Mouse (Mus musculus): ENCODE measurements at regions not wholly inside any gene's neighbourhood (a gene's known extent, or its start where the extent isn't known, plus 50 kb on each side); places are given as distances from the start of the nearest gene placed in this dataset.

DNA sequence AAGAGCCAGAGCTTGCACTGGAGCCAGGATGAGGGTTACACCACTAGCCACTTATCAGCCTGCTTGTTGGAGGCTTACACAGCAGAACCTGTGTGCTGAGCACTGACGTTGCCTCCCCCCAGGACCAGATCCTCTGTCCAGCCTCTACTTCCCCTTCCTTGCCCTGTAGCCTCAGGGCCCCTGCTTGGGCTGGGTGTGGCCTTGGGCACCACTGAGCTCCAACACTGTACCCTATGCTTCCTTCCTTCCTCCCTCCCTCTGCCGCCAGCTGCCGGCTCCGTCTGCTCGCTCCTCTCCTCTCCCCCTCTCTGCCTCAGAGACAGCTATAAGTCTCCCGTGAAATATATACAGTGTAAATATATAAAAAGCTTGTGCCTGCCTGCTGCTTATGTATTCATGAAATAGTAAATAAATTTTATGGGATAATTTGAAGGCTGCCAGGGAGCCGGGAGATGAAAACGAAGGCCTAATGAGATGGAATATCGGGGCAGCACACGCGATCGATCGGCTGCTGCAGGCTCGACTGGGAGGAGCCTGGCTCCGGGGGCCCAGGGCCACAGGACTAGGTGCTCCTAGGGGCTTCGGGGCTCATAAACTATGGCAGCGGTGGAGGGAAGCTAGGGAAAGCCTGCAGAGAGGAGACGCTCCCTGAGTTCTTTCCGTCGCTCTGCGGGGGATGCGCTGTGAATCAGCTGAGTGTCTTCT is 135.6 kb downstream of the Rbm19 start:
- H3K36me3 ChIP-seq (replicated peaks), result no peaks in the 10 kb centered on the region
- peaks cover 3% of the 10 kb centered on the region for H3K4me1 ChIP-seq (ENCODE audit: insufficient read depth, low read depth, low read length)
- no peak for TF ChIP-seq CTCF (IDR thresholded peaks at IDR 0.05; ENCODE audit: low read depth, low read length)
- no peak for TF ChIP-seq POLR2AphosphoS5 (IDR thresholded peaks at IDR 0.05; ENCODE audit: insufficient replicate concordance, low read depth, low read length)
- no peak for TF ChIP-seq GATA1 (IDR thresholded peaks at IDR 0.05; ENCODE audit: borderline replicate concordance, low read length)
- TF ChIP-seq GATA2 (IDR thresholded peaks at IDR 0.05; ENCODE audit: borderline replicate concordance, low read depth, low read length), result no peak
- TF ChIP-seq TAL1 (conservative IDR thresholded peaks at IDR 0.05; ENCODE audit: low read depth, low read length), result no peak
- DNase-seq (ENCODE audit: low spot score) (no peak), ATAC-seq (ENCODE audit: extremely low read depth, insufficient number of reproducible peaks, low FRiP score, poor library complexity, severe bottlenecking) (no peak)
- H3K4me3 ChIP-seq (ENCODE audit: low read depth, low read length), result no peak overlapping the region
- no peaks in the 10 kb centered on the region for H3K9me3 ChIP-seq (replicated peaks)
- peaks cover 12% of the 10 kb centered on the region for H3K27me3 ChIP-seq (ENCODE audit: insufficient read depth, low read length)

DNA sequence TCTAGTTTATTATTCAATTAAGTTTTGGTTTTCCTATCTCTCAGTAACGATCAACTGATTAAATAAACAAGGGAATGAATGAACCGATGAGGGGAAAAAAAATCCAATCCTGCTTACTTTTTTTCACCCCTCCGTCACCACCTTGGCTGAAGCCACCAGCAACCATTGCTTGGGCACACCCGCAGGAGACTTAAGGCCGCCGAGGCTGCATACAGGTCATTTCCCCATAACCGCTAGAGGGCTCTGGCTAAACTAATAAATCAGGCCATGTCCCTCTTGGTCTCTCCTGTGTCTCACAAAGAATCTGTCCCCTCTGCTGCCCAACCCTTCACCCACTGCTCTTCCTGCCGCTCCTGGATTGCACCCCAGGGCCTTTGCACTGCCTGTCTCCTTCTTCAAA is 136.3 kb downstream of the Rbm19 start:
- ATAC-seq (ENCODE audit: extremely low read depth, insufficient number of reproducible peaks, low FRiP score, poor library complexity, severe bottlenecking), result no peak
- no peak for TF ChIP-seq GATA1 (IDR thresholded peaks at IDR 0.05; ENCODE audit: borderline replicate concordance, low read length)
- TF ChIP-seq TAL1 (conservative IDR thresholded peaks at IDR 0.05; ENCODE audit: low read depth, low read length), result no peak
- TF ChIP-seq CTCF (IDR thresholded peaks at IDR 0.05; ENCODE audit: low read depth, low read length), result no peak

DNA sequence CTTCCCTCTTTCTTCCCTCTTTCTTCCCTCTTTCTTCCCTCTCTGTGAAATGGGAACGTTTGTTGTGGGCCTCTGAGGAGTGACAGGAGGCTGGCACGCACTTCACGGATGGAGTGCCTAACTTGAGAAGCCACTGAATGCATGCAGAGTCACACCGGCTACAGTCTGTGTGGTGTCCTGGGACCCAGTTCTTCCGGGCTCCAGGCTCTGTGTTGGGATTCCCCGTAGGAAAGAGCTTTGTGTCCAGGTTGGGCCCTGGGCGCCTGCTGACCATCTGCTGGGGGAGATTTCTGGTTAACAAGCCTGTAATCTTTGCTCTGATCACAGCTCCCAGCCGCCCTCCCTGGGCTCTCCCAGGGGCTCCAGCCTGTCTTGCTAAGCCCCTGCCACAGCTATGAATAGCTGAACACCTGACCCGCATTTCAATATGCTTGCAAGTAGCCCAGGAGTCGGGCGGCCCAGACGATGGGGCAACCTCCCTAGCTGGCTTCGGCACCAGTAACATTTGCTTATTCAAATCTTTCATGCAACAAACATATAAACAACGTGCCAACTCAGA is 146.5 kb downstream of the Rbm19 start:
- Histone ChIP-seq H3K9me3 (replicated peaks) (no peaks in the 10 kb centered on the region), H3K4me1 (ENCODE audit: insufficient read depth, low read depth, low read length) (peaks cover 30% of the 10 kb centered on the region), H3K27me3 (ENCODE audit: insufficient read depth, low read length) (no peaks in the 10 kb centered on the region), H3K4me3 (ENCODE audit: low read depth, low read length) (no peak overlapping the region), H3K36me3 (replicated peaks) (no peaks in the 10 kb centered on the region)
- ATAC-seq (ENCODE audit: extremely low read depth, insufficient number of reproducible peaks, low FRiP score, poor library complexity, severe bottlenecking) (no peak), DNase-seq (ENCODE audit: low spot score) (no peak)
- TF ChIP-seq GATA2 (IDR thresholded peaks at IDR 0.05; ENCODE audit: borderline replicate concordance, low read depth, low read length), result no peak
- TF ChIP-seq TAL1 (conservative IDR thresholded peaks at IDR 0.05; ENCODE audit: low read depth, low read length), result no peak
- no peak for TF ChIP-seq CTCF (IDR thresholded peaks at IDR 0.05; ENCODE audit: low read depth, low read length)
- no peak for TF ChIP-seq GATA1 (IDR thresholded peaks at IDR 0.05; ENCODE audit: borderline replicate concordance, low read length)
- no peak for TF ChIP-seq POLR2AphosphoS5 (IDR thresholded peaks at IDR 0.05; ENCODE audit: insufficient replicate concordance, low read depth, low read length)

More for the DNA sequence above, 136.3 kb downstream of the Rbm19 start:
- no peaks in the 10 kb centered on the region for H3K9me3 ChIP-seq (replicated peaks)
- no peak overlapping the region for H3K4me3 ChIP-seq (ENCODE audit: low read depth, low read length)
- H3K36me3 ChIP-seq (replicated peaks), result no peaks in the 10 kb centered on the region
- peaks cover 3% of the 10 kb centered on the region for H3K4me1 ChIP-seq (ENCODE audit: insufficient read depth, low read depth, low read length)
- DNase-seq (ENCODE audit: low spot score), result no peak
- H3K27me3 ChIP-seq (ENCODE audit: insufficient read depth, low read length), result peaks cover 8% of the 10 kb centered on the region

DNA sequence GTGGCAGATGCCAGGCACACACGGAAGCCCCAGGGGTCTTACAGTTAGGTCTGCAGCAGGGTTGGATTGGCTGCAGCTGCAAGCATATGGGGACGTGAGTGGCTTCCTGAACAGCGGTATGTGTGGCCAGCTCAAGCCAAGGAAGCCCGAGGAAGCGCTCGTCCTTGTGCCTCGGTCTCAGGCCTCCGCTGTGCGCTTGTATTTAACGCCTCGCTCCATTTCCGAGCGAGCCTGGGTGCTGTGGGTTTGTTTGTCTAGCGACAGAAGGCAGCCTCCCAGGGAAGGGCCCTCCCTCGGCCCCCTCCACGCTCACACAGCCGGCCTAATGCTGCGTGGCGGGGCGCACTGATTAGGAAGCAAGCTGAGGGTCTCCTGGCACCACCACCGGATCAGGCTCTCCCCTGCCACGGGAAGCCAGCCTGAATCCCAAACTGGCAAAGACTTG is 153.2 kb downstream of the Rbm19 start:
- DNase-seq (ENCODE audit: low spot score), result no peak
- Histone ChIP-seq H3K36me3 (replicated peaks) (no peaks in the 10 kb centered on the region), H3K4me1 (ENCODE audit: insufficient read depth, low read depth, low read length) (peaks cover 28% of the 10 kb centered on the region), H3K27me3 (ENCODE audit: insufficient read depth, low read length) (peaks cover 11% of the 10 kb centered on the region), H3K9me3 (replicated peaks) (no peaks in the 10 kb centered on the region), H3K4me3 (ENCODE audit: low read depth, low read length) (no peak overlapping the region)
- ATAC-seq (ENCODE audit: extremely low read depth, insufficient number of reproducible peaks, low FRiP score, poor library complexity, severe bottlenecking), result no peak
- TF ChIP-seq POLR2AphosphoS5 (IDR thresholded peaks at IDR 0.05; ENCODE audit: insufficient replicate concordance, low read depth, low read length), result no peak
- TF ChIP-seq GATA2 (IDR thresholded peaks at IDR 0.05; ENCODE audit: borderline replicate concordance, low read depth, low read length), result no peak
- no peak for TF ChIP-seq CTCF (IDR thresholded peaks at IDR 0.05; ENCODE audit: low read depth, low read length)
- no peak for TF ChIP-seq TAL1 (conservative IDR thresholded peaks at IDR 0.05; ENCODE audit: low read depth, low read length)
- no peak for TF ChIP-seq GATA1 (IDR thresholded peaks at IDR 0.05; ENCODE audit: borderline replicate concordance, low read length)

DNA sequence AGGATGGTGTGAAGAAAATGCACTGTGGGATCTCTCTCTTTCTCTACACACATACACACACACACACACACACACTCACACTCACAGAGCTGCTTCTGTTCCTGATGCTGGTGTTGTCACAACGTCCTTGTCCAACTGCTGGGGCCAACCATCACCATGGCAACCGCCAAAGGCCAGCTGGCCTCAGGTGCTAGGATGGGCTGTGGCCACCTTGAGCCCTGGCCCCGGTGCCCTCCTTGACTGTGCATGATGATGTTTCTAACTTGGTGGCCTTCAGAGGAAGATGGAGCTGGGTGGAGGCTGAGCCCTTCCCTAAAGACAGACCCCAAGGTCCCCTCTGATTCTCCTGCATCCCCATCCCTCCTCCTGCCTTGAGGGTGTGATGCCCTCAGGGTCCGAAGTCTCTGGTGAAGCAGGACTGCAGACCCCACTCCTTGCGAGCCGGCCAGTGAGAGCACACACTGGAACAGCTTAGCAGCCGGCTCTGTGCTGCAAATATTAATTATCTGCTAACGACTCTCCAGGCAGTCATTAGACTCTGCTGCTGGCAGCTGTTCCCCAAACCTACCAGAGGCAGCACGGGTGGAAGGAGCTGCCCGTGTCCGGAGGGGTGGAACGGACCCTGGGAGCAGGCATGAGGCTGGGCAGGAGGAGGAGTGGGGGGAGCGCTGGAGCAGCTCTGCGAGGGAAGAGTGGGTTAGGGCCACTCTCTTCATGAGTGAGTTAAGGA is 154.8 kb downstream of the Rbm19 start:
- no peak for TF ChIP-seq POLR2AphosphoS5 (IDR thresholded peaks at IDR 0.05; ENCODE audit: insufficient replicate concordance, low read depth, low read length)
- no peak for TF ChIP-seq GATA1 (IDR thresholded peaks at IDR 0.05; ENCODE audit: borderline replicate concordance, low read length)
- TF ChIP-seq CTCF (IDR thresholded peaks at IDR 0.05; ENCODE audit: low read depth, low read length), result no peak
- no peak for TF ChIP-seq TAL1 (conservative IDR thresholded peaks at IDR 0.05; ENCODE audit: low read depth, low read length)
- Histone ChIP-seq H3K9me3 (replicated peaks) (no peaks in the 10 kb centered on the region), H3K27me3 (ENCODE audit: insufficient read depth, low read length) (peaks cover 14% of the 10 kb centered on the region), H3K36me3 (replicated peaks) (no peaks in the 10 kb centered on the region), H3K4me1 (ENCODE audit: insufficient read depth, low read depth, low read length) (peaks cover 13% of the 10 kb centered on the region), H3K4me3 (ENCODE audit: low read depth, low read length) (no peak overlapping the region)
- DNase-seq (ENCODE audit: low spot score) (no peak), ATAC-seq (ENCODE audit: extremely low read depth, insufficient number of reproducible peaks, low FRiP score, poor library complexity, severe bottlenecking) (no peak)

DNA sequence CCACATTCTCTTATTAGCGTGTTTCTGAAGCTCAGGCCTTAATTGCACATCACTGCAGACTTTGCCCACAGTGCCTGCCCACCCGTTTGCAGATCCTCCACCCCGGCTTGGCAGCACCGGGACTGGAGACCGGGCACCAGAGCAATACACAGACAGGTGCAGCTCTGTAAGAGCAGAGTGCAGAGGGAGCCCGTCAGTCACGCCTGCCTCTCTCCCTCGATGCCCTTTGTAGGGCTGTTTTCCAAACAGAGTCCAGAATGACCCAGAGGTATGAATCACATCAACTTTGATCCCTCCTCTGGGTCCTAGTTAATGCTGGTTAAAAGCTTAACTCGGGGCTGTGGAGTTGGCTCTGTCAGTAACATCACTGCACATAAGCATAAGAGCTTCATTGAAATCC is 155.3 kb upstream of the Lhx5 start:
- Histone ChIP-seq H3K36me3 (replicated peaks) (no peaks in the 10 kb centered on the region), H3K9me3 (replicated peaks) (no peaks in the 10 kb centered on the region), H3K4me1 (ENCODE audit: insufficient read depth, low read depth, low read length) (peaks cover 2% of the 10 kb centered on the region; the same call in 1 of the 2 replicates), H3K27me3 (ENCODE audit: insufficient read depth, low read length) (peaks cover 17% of the 10 kb centered on the region), H3K4me3 (ENCODE audit: low read depth, low read length) (no peak overlapping the region)
- no peak for TF ChIP-seq POLR2AphosphoS5 (IDR thresholded peaks at IDR 0.05; ENCODE audit: insufficient replicate concordance, low read depth, low read length)
- TF ChIP-seq TAL1 (conservative IDR thresholded peaks at IDR 0.05; ENCODE audit: low read depth, low read length), result no peak
- TF ChIP-seq GATA2 (IDR thresholded peaks at IDR 0.05; ENCODE audit: borderline replicate concordance, low read depth, low read length), result no peak
- TF ChIP-seq GATA1 (IDR thresholded peaks at IDR 0.05; ENCODE audit: borderline replicate concordance, low read length), result no peak
- TF ChIP-seq CTCF (IDR thresholded peaks at IDR 0.05; ENCODE audit: low read depth, low read length), result no peak
- ATAC-seq (ENCODE audit: extremely low read depth, insufficient number of reproducible peaks, low FRiP score, poor library complexity, severe bottlenecking) (no peak), DNase-seq (ENCODE audit: low spot score) (no peak)
